Mouse (Mus musculus) B cell, adult 2 months (primary cell): Measurements from ENCODE around the gene Magohb.
"Not testable (repeated sequence)": the region's sequence is repeated elsewhere in the genome, so short reads cannot be mapped to it uniquely, and the experiment has no call there.

Source experiments
- DNase-seq, 2 experiments: peaks; one replicate each; pipeline ENCODE4 v3.0.0; 2022

Gene Magohb

DNA sequence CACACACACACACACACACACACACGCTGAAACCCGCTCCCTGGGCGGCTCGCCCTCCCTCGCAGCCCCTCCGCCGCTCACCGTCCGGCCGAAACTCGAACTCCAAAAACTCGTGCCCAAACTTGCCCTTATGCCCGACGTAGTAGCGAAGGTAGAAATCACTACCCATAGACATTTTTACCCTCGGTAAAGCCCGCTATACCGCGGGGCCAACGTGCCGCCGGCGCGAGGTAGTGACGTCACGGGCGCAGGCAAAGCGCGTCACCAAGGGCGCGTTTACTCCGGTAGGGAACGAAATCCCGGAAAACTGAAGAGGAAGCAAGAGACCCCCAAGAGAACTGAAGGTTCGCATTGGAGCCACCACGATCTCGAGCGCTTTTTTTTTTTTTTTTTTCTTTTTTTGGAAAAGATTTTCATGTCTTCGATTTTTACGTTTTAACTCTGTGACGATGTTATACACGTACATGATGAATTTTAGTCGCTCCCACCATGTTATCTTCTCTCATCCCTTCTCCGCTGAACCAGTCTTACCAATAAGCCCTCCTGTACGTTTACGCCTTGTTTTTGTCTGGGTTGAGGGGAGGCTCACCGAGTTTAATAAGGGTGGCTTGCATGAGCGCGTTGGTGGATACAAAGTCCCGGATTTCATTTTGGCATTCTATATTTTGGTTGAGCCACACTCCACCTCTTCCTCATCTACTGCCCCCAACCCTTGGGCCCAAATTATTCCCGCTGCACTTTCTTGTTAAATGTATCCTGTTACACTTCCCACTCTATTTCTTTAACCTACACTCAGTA is at the start of gene Magohb:
TSS of gene Magohb (minus strand) at position 254 of the 798 bp plus-strand sequence.
- peak; percentile 93 to 94 for DNase-seq

DNA sequence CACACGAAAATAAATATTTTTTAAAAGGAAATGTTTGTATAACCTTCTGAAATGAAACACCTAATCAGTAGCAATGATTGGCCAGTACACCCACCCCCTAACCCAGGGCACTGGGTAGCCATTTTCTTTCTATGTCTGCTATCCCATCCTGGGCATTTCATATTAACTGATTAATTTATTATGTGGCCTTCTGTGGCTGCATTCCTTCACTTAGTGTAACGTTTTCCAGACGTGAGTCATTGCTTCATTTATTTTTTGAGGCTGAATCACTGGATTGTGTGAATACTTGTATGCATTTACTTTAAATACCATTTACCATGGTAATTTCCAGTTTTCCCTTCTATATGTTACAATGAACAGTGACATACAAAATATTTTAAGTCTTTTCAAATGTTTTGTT is 47.0 kb upstream of the Magohb start:
- DNase-seq: no peak

DNA sequence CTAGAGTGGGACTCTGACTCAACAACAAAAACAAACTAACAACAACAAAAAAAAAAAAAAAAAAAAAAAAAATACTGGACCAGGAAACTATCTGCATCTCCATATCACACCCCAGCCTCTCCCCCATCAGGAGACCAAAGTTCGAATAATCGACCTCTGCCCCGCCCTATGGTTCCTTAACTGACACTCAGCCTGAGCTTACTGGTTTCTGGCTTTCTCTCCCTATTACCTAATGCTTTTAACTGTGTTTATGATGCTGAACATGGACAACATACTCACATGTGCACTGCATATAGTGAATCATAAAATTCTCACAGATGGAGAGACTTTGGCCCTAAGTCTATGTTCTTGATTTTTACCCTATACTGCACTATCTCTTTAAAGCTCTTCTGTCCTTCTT is 46.3 kb upstream of the Magohb start:
- no peak for DNase-seq

DNA sequence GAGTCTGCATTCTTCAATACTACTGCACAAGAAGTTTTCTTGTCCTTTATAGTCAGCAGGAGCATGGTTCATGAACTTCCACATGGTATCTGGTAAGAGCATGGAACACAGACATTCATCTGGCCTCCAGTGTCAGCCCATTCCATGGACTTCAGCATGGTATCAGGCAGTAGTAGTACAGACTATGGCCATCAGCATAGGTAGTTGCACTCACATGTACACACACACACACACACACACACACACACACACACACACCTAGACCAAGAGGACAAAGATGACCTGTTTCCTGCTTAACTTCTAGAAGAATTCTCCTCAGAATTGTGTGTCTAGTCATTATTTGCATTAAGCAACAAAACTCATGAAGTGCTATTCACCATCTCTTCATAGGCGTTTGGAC is 45.7 kb upstream of the Magohb start:
- DNase-seq: no peak

DNA sequence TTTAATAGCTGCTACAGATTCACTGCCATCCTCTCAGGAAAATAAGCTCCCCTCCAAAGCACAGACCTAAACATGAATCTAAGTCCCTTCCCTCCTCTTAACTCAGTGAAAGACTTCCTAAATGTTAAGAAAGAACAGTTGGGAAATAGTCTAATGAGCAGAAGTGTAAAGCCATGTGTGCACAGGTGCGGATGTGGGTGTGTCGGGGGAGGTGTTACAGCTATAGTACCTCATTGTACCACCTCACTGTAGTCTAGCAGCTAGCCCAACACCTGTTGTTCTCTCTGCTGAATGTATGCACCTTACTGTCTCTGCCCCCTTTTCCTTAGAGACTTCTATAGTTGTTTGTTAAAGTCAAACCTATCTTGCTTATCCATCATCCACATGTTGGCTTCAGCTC is 34.0 kb upstream of the Magohb start:
- no peak for DNase-seq

DNA sequence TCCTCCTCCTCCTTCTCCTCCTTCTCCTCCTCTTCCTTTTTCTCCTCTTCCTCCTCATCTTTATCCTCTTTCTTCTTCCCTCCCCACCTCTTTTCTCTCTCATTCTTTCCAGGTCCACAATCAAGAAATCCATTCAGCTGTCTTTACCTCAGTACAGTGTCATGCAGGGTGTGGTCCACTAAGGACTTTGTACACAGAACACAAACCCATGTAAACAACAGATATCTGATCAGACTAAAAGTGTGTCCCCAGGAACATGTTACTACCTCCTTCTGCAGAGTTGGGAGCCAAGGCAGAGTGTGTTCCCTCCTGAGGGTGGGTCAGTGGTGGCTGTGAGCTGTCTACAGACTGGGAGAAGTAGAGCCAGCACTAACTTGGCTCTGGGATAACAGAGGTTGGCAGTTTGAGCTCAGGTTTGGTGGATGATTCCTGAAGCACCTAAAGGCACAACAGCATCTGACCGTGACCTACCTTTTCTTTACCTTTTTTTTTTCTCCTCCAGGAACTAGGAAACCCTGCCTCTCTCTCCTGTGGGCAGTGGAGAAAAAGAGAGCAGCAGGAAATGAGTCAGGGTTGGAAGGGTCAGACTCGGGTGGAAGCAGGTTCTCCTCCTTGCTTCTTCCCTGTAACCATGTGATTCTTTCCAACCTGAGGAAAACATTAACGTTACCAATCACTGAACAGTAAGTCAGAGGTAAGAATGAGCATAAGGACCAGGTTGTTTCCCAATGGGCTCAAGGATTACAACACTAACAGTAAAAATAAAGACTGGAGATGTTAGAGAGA is 29.0 kb upstream of the Magohb start:
- DNase-seq: no peak

DNA sequence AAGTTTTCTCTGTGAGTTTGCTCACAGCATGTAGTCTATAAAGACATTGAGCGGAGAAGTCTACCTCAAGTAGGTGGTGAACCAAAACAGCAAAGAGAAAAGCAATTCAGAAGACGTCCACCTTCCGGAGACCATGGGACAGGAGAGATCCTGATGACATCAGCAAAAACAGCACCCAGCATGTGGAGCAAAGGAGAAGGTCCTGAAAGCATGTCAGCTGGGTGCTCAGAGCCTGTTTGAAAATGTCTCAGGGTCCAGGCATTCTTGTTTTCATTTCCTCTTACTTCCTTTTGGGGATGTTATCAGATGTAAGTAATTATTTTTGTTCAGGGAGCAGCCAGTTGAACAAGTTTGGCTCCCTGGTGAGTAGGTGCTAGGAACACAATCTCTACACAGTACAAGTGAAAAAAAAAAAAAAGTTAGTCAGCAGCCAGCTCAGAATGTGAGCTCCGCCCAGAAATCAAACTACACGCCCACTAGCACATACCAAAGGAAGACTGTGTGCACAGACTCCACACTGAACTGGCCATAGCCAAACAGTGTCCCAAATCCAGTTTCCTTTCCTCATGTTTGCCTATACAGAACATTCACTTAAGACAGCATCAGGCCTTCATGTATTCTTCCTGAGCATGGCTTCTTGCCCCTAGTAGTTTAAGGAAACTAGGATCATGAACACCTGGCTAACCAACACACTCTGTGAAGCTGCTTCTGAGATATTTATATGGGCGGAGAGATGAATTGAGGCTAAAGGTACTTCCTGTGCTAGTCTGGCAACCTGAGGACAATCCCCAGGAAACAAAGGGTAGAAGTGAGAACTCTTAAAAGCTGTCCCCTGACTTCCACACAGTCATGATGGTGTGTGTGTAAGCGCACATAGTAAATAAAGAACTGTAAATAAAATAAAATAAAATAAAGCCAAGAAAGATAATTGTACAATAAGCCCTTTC is 23.4 kb upstream of the Magohb start:
- DNase-seq: no peak

DNA sequence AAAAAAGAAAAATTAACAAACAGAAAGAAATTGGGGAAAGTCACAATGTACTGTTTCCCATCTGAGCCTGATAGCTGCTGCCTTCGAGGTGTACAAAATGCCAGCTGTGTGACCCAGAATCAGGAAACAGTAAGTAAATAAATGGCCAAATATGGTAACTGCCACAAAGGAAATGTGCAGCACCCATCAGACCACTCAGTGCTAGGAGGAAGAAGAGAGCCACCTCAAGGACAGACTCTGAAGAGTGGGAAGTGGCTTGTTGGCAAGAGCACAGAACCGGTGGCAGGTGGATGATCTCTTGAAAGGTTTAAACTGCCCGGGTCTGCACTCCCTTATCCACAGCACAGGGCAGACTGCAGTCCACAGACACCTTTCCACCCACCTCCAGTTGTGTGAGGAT is 15.0 kb upstream of the Magohb start:
- DNase-seq: no peak

DNA sequence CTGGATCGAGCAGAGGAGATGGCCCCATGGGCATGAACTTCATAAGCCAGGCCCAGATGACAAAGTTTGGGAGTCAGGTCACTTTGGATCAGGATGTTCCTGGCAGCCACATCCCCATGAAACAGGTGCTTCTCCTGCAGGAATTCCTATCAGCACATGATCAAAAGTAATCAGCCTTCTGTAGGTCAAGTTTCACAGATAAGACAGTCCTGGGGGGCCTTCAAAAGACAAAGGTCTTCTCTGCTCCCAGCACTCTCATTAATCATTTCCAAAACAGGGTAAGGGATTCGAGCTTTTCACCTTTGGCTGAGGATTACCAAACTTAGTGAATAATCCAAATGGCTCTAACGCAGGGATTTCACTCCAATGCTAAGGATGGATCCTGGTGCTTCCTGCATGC is 11.7 kb upstream of the Magohb start:
- DNase-seq: no peak

DNA sequence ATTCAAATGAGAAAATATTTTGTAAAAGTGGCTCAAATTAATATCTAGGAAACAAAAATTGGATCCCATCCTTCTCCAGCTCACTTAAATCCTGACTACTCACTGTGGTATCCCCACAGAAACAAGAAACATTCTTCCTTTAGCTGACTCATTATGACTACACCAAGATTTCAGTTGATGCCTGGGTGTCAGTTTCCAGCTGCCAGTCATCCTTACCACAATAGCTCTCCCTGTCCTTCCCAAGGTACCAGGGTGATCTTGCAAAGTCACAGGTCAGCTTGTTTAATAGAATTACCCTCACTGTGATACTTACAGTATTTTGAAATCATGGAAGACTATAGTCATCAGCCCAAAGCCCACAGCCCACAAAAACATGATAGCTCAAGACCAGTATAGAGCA is 5.5 kb upstream of the Magohb start:
- DNase-seq: no peak

DNA sequence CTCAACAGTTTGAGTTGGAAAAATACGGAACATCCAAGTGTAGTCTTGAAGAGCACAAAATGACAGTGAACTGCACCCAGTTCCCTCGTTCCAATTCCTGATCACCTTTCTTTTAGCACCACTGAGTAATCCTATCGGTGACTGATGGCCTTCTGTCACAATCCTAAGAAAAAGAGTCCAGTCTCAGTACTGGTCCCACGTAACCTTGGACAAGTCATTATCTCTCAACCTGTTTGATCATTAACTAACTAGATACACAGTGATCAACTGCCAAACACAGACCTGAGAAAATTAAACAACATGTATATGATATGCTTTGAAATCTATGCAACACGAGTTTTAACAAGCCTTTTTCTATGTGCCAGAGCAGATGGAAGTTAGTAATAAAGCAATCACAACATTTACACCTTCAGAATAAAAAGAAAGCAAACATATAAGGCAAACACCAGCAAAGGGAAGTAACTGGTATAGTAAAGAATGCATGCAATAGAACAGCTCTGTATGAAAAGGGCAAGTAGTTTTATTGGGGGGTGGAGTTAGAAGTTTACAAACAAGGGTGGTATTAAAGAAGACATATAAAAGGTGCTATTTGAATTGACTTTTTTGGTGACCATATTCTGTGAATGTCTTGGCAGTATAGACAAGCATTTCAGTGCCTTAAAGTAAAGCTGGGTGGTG is 1.5 kb upstream of the Magohb start:
- no peak for DNase-seq

DNA sequence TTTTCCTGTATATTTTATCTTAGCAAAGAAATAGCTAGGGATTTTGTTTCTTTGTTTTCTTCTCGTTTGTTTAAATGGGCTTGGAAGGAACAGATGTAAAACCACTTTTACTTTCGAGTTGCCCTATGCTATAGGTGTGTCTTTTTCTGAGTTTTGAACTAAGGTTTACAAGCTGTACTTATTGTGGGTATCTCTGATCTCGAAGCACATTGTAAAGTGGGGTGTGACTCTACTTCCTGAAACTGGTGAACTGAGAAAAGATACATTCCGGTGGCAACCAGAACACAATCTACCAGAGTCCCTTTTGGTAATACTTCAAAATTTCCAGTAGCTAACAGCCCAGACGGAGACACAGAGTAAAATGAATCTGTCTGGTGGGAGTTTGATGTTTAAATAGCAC is 872 bp upstream of the Magohb start:
- DNase-seq: peak in 1 of 2 experiments; percentile 6

DNA sequence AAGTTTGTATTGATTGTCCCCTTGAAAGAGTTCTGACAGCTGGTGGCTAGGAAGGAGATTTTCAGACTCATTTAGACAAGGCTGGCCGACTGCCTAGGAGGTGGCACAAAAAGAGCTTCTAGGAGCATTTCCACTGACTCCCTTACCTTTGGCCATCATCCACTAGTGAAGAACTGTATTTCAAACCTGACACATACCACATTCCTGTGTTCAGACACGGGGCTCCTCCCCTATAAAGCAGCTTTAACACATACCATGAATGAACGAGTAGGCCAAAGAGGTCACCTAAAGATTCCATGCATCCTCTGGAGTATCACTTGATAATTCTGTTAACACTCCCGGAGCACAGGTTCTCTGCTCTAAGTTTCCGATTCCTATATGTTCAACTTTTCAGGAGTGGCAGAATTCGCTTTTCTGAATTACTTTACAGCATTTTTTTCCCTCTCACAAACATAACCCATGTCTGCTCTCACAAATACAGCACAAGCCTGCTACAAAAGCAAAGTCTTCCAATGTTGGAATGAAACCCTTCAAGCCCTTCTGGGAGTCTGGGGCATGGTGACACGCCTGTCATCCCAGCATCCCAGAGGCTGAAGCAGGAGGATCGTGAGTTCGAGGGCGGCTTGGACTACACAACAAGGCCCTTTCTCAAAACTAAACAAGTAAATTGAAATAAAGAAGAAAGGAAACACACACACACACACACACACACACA is 611 bp downstream of the Magohb start:
- DNase-seq: peak in 1 of 2 experiments; percentile 8

DNA sequence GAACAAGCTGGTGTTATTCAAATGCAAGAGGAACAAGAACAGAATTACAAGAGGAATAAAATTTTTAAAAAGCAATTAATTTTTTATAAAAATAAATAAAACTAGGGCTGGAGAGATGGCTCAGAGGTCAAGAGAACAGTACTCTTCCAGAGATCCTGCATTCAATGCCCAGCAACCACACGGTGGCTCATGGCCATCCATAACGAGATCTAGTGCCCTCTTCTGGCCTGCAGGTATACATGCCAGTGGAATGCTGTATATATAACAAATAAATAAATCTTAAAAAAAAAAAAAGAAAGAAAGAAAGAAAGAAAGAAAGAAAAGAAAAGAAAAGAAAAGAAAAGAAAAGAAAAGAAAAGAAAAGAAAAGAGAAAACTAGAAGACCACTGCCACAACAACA is 2.6 kb downstream of the Magohb start:
- peak; percentile 40 to 55 for DNase-seq

DNA sequence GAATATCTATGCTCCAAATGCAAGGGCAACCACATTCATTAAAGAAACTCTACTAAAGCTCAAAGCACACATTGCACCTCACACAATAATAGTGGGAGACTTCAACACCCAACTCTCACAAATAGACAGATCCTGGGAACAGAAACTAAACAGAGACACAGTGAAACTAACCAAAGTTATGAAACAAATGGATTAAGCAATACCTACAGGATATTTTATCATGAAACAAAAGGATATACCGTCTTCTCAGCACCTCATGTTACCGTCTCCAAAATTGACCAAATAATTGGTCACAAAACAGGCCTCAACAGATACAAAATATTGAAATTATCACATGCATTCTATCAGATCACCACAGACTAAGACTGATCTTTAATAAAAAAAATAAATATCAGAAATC is 14.9 kb downstream of the Magohb start:
- DNase-seq: not testable (repeated sequence)

DNA sequence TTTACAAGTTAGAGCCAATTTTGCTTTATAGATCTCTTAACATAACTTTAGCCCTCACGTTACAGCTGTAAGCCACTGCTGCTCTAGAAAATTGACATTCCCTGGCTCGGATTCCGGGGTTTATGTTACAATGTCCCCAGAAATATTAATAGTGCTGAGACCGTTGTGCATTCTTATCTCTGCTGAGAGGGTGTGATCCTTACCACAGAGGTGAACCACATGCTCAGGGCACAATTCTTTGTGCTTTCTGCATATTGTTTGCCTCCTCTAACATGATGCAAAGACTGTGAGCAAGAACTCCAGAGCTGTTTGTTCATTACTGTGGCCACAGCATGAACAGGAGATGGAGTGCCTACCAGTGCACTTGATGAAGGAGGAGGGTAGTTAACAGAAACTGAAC is 16.4 kb downstream of the Magohb start:
- DNase-seq: no peak

DNA sequence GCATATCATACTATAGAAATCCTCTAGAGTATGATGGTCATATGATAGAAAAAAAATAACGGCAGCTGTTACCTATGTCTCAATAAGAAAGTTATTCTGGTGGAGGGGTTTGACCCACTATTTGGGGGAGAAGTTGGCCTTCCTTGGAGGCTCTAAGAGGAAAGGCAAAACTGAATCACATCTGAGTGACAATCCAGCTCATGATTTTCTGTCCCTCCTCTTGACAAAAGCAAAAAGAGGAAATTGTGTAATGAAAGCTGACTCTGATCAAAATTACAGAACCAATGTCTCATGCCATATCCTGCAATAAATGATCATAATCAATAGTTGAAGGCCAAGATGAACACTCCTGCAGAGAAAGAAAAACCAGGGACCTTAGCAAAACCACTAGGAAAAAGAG is 20.7 kb downstream of the Magohb start:
- no peak for DNase-seq

DNA sequence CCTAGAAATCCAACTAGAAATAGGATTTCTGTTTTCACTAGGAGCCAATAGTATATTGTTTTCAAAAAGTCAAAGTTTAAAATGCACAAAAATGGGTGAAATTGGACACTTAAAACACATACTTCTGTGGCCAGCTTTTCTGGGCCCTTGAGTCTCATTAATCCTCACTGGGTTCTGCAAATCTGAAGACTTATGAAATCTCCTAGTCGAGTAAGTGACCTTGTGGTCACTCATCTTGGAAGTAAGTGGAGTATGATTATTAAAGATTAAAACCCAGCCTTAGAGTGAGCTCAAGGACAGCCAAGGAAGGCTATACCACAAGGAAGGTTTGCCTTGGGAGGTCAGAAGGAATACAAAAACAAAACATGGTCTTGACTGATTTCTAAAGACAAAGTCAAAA is 22.7 kb downstream of the Magohb start:
- no peak for DNase-seq

DNA sequence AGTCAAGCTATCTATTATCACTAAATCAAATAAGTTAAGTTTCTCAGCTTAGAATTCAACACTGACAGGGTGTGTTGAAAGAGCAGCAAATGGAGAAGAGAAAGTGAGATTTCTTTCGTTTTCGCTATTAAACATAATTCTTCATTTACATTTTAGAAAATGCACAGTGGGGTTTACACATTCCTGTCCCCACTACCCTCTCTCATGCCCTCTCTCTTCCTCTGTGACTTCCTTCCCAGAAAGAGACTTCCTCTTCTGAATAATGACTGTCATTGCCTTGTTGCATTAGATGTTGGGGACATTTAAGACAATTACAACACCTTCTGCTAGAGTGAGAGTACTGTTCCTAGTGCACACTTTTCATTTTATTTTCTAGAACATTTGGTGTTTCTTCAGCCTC is 23.4 kb downstream of the Magohb start:
- peak in 1 of 2 experiments; percentile 4 for DNase-seq

DNA sequence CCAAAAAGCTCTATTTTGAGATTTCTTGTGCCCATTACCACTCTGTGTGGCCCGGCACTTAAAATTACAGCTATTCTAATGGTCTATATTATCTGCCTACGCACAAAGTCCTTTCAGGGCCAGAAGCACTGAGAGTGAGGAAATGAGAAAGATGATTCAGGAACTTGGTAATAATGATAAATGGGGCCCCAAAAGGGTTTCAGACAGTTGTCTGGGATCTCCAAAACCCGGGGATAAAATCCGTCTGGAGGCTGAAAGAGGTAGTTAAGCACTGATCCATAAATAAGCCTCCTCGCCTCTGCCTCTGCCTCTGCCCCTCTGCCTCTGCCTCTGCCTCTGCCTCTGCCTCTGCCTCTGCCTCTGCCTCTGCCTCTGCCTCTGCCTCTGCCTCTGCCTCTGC is 28.9 kb downstream of the Magohb start:
- DNase-seq: no peak

DNA sequence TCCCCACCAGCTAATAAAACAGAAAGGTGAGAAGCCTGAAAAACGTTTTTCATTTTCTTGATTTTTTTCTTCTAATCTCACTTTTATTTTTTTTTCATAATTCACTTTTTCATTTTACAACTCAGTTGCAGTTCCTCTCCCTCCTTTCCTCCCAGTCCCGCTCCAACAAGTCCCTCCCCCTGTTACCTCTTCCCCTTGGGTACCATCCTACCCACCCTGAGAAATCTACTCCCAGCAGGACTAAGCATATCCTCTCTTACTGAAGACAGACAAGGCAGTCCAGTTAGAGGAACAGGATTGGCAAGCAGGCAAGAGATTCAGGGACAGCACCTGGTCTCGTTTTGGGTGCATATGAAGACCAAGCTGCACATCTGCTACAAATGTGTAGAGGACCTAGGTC is 30.3 kb downstream of the Magohb start:
- DNase-seq: no peak

DNA sequence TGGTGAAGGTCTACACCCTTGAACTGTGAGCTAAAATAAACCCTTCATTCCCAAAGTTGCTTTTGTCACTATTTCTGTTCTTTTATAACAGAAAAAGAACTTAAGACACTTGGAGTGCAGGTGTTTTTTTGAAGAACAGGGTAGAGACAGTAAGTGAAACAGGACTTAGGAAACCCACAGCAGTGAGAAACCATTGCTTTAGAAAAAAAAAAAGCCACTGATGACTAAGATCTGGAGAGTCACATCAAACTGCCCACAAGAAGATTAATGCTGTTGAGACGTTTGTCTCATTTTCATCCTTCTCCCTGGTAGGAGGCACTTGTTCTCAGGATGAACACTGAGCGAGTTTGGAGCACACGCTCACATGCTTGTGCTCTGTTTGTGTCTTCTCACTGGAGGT is 31.0 kb downstream of the Magohb start:
- no peak for DNase-seq
